Mouse (Mus musculus) stomach, embryonic 15.5 days (tissue): ENCODE data around the gene 9530077C05Rik. TPM values are rescaled to one million over a fixed set of nuclear protein-coding genes. Genes with fewer than 3 reads are reported as not detected.

Experiments used
- ATAC-seq: fragments of 200-750 bp; cut with Nextera tagmentation; 2 replicates; pipeline ENCODE4 v1.8.0; 2017; ENCODE audit warnings: low read depth, moderate number of reproducible peaks, moderate TSS enrichment; ENCODE audit not compliant: insufficient read depth, low FRiP score
- H3K27ac ChIP-seq: fragments of 300-500 bp; sonication (generic); 2 replicates; pipeline ENCODE4 v1.5.1; 2015; ENCODE audit warnings: mild to moderate bottlenecking, inconsistent platforms
- H3K27me3 ChIP-seq: fragments of 300-500 bp; sonication (generic); replicated peaks from 2 replicates; pipeline ENCODE4 v1.6.1; 2015; ENCODE audit warnings: inconsistent platforms
- H3K36me3 ChIP-seq: fragments of 300-500 bp; sonication (generic); 2 replicates; pipeline ENCODE4 v1.6.1; 2015; ENCODE audit warnings: inconsistent platforms
- H3K4me1 ChIP-seq: fragments of 300-500 bp; sonication (generic); 2 replicates; pipeline ENCODE4 v1.6.1; 2015; ENCODE audit warnings: inconsistent platforms
- H3K4me2 ChIP-seq: fragments of 300-500 bp; sonication (generic); 2 replicates; pipeline ENCODE4 v1.6.1; 2015; ENCODE audit warnings: mild to moderate bottlenecking, inconsistent platforms
- H3K4me3 ChIP-seq: fragments of 300-500 bp; sonication (generic); replicated peaks from 2 replicates; pipeline ENCODE4 v1.5.1; 2015; ENCODE audit warnings: inconsistent platforms
- H3K9ac ChIP-seq: fragments of 300-500 bp; sonication (generic); 2 replicates; pipeline ENCODE4 v1.6.1; 2015; ENCODE audit warnings: inconsistent platforms
- H3K9me3 ChIP-seq: fragments of 300-500 bp; sonication (generic); 2 replicates; pipeline ENCODE4 v1.6.1; 2016; ENCODE audit warnings: inconsistent platforms
- WGBS: fragments of 180-500 bp; shearing (Covaris S2); methylation state at CpG from one replicate; pipeline ENCODE4 v1.1.7; 2015; 5-methylcytosine and 5-hydroxymethylcytosine counted together
- polyA plus RNA-seq: library from polyadenylated mRNA; unstranded; fragments of >200 nt; fragmentation: Nextera tagmentation; extraction: Ambion mirVana; gene quantifications from 2 replicates; pipeline ENCODE4 v1.2.1, GENCODE M21; 2015

Gene 9530077C05Rik
- 4.0 and 5.6 TPM in 2 replicates for polyA plus RNA-seq

GRCm38 (mm10) chr9:22411002-22411857 is at the start of gene 9530077C05Rik:
Gene 9530077C05Rik, plus strand, starts transcription at chr9:22411513.
- Histone ChIP-seq H3K4me1 (no peaks in the 10 kb centered on the region), H3K27me3 (no peaks in the 10 kb centered on the region), H3K27ac (no peak within 1 kb of the TSS), H3K4me3 (peak within 1 kb of the TSS; percentile 60), H3K36me3 (no peaks in the 10 kb centered on the region), H3K4me2 (peak within 1 kb of the TSS; percentile 89), H3K9me3 (no peaks in the 10 kb centered on the region), H3K9ac (peak within 1 kb of the TSS; percentile 41)
- WGBS = under 1% methylated on average over 43 of the region's 43 CpGs
- peak; percentile 98 for ATAC-seq

- H3K27ac ChIP-seq = no peak overlapping the region
- no peak for ATAC-seq
- WGBS = 83% methylated on average over 2 of the region's 2 CpGs
- H3K36me3 ChIP-seq = peaks cover 59% of the 10 kb centered on the region
- H3K9me3 ChIP-seq = no peaks in the 10 kb centered on the region
- H3K9ac ChIP-seq = no peak overlapping the region
- H3K4me3 ChIP-seq = no peak overlapping the region
- no peak overlapping the region for H3K4me2 ChIP-seq
- no peaks in the 10 kb centered on the region for H3K27me3 ChIP-seq
- no peaks in the 10 kb centered on the region for H3K4me1 ChIP-seq
Measured at GRCm38 (mm10) chr9:22366221-22366620, 45.1 kb upstream of the 9530077C05Rik start.

- Histone ChIP-seq H3K4me2 (no peak overlapping the region), H3K9me3 (no peaks in the 10 kb centered on the region), H3K9ac (no peak overlapping the region), H3K27ac (no peak overlapping the region), H3K4me1 (no peaks in the 10 kb centered on the region), H3K36me3 (peaks cover 59% of the 10 kb centered on the region), H3K27me3 (no peaks in the 10 kb centered on the region), H3K4me3 (no peak overlapping the region)
- WGBS = 93% methylated on average over 10 of the region's 10 CpGs
- ATAC-seq = no peak
Measured at GRCm38 (mm10) chr9:22366621-22367020, 44.7 kb upstream of the 9530077C05Rik start.

- Histone ChIP-seq H3K36me3 (peaks cover 63% of the 10 kb centered on the region), H3K4me1 (no peaks in the 10 kb centered on the region), H3K4me2 (no peak overlapping the region), H3K4me3 (no peak overlapping the region), H3K27ac (no peak overlapping the region), H3K9ac (no peak overlapping the region), H3K27me3 (no peaks in the 10 kb centered on the region), H3K9me3 (no peaks in the 10 kb centered on the region)
- no peak for ATAC-seq
- WGBS = 68% methylated on average over 6 of the region's 6 CpGs
Measured at GRCm38 (mm10) chr9:22368030-22368429, 43.3 kb upstream of the 9530077C05Rik start.

- no peak overlapping the region for H3K4me3 ChIP-seq
- H3K9me3 ChIP-seq = no peaks in the 10 kb centered on the region; the same call in 1 of the 2 replicates
- no peak overlapping the region for H3K4me2 ChIP-seq
- no peaks in the 10 kb centered on the region for H3K27me3 ChIP-seq
- H3K27ac ChIP-seq = no peak overlapping the region
- H3K36me3 ChIP-seq = peaks cover 56% of the 10 kb centered on the region
- 91% methylated on average over 4 of the region's 4 CpGs for WGBS
- no peak overlapping the region for H3K9ac ChIP-seq
- ATAC-seq = no peak
- H3K4me1 ChIP-seq = no peaks in the 10 kb centered on the region
Measured at GRCm38 (mm10) chr9:22372760-22373159, 38.6 kb upstream of the 9530077C05Rik start.

GRCm38 (mm10) chr9:22376086-22376485 is 35.2 kb upstream of the 9530077C05Rik start:
- no peaks in the 10 kb centered on the region for H3K27me3 ChIP-seq
- H3K4me3 ChIP-seq = no peak overlapping the region
- WGBS = 83% methylated on average over 5 of the region's 5 CpGs
- no peak for ATAC-seq
- no peak overlapping the region for H3K4me2 ChIP-seq
- no peak overlapping the region for H3K27ac ChIP-seq
- H3K36me3 ChIP-seq = peaks cover 62% of the 10 kb centered on the region
- no peaks in the 10 kb centered on the region for H3K4me1 ChIP-seq
- no peaks in the 10 kb centered on the region; the same call in 1 of the 2 replicates for H3K9me3 ChIP-seq
- H3K9ac ChIP-seq = no peak overlapping the region

- Histone ChIP-seq H3K9ac (no peak overlapping the region), H3K4me3 (no peak overlapping the region), H3K4me2 (no peak overlapping the region), H3K4me1 (0 out of 2 replicates have a peak, but pooled peaks cover 10% of the 10 kb centered on the region), H3K27me3 (no peaks in the 10 kb centered on the region), H3K36me3 (peaks cover 11% of the 10 kb centered on the region; the same call in 1 of the 2 replicates), H3K27ac (no peak overlapping the region), H3K9me3 (no peaks in the 10 kb centered on the region)
- no peak for ATAC-seq
- WGBS = 54% methylated on average over 2 of the region's 2 CpGs
Measured at GRCm38 (mm10) chr9:22385890-22386289, 25.4 kb upstream of the 9530077C05Rik start.

- no peaks in the 10 kb centered on the region for H3K27me3 ChIP-seq
- H3K9ac ChIP-seq = peak overlapping the region; percentile 75; the same call in 1 of the 2 replicates
- peak overlapping the region; percentile 89 for H3K4me2 ChIP-seq
- no peaks in the 10 kb centered on the region for H3K9me3 ChIP-seq
- peak overlapping the region; percentile 69 for H3K4me3 ChIP-seq
- no peak for ATAC-seq
- WGBS = 14% methylated on average over 6 of the region's 6 CpGs
- no peaks in the 10 kb centered on the region for H3K36me3 ChIP-seq
- H3K4me1 ChIP-seq = 0 out of 2 replicates have a peak, but pooled peaks cover 10% of the 10 kb centered on the region
- peak overlapping the region; percentile 94; the same call in 1 of the 2 replicates for H3K27ac ChIP-seq
Measured at GRCm38 (mm10) chr9:22387901-22388300, 23.4 kb upstream of the 9530077C05Rik start.

- H3K4me2 ChIP-seq = peak overlapping the region; percentile 89
- H3K4me3 ChIP-seq = peak overlapping the region; percentile 69
- H3K36me3 ChIP-seq = no peaks in the 10 kb centered on the region
Measured at GRCm38 (mm10) chr9:22388401-22388980, 22.8 kb upstream of the 9530077C05Rik start.

GRCm38 (mm10) chr9:22389021-22389476 is 22.3 kb upstream of the 9530077C05Rik start, which contains the start of gene Anln:
Gene Anln, minus strand, starts transcription at chr9:22389188.
- peak; percentile 96 for ATAC-seq
- no peaks in the 10 kb centered on the region for H3K9me3 ChIP-seq
- no peaks in the 10 kb centered on the region for H3K27me3 ChIP-seq
- H3K4me2 ChIP-seq = peak within 1 kb of the TSS; percentile 89
- H3K4me1 ChIP-seq = 0 out of 2 replicates have a peak, but pooled peaks cover 10% of the 10 kb centered on the region
- 0% methylated on average over 44 of the region's 44 CpGs for WGBS
- H3K36me3 ChIP-seq = no peaks in the 10 kb centered on the region
- H3K4me3 ChIP-seq = peak within 1 kb of the TSS; percentile 69
- H3K27ac ChIP-seq = peak within 1 kb of the TSS; percentile 94
- H3K9ac ChIP-seq = peak within 1 kb of the TSS; percentile 75

More at GRCm38 (mm10) chr9:22388401-22388980, 22.8 kb upstream of the 9530077C05Rik start:
- Histone ChIP-seq H3K27me3 (no peaks in the 10 kb centered on the region), H3K9me3 (no peaks in the 10 kb centered on the region), H3K4me1 (0 out of 2 replicates have a peak, but pooled peaks cover 10% of the 10 kb centered on the region), H3K27ac (peak overlapping the region; percentile 94), H3K9ac (peak overlapping the region; percentile 75)
- WGBS = under 1% methylated on average over 41 of the region's 41 CpGs
- peak; percentile 66 for ATAC-seq

GRCm38 (mm10) chr9:22389736-22390245 is 21.5 kb upstream of the 9530077C05Rik start:
- H3K36me3 ChIP-seq = no peaks in the 10 kb centered on the region
- 53% methylated on average over 6 of the region's 6 CpGs for WGBS
- peak overlapping the region; percentile 89 for H3K4me2 ChIP-seq
- H3K27ac ChIP-seq = peak overlapping the region; percentile 94
- no peaks in the 10 kb centered on the region for H3K9me3 ChIP-seq
- H3K4me1 ChIP-seq = 0 out of 2 replicates have a peak, but pooled peaks cover 10% of the 10 kb centered on the region
- H3K27me3 ChIP-seq = no peaks in the 10 kb centered on the region
- ATAC-seq = no peak
- peak overlapping the region; percentile 69; the same call in 1 of the 2 replicates for H3K4me3 ChIP-seq
- peak overlapping the region; percentile 60; the same call in 1 of the 2 replicates for H3K9ac ChIP-seq
